Mouse (Mus musculus): ENCODE measurements at regions not wholly inside any gene's neighbourhood (a gene's known extent, or its start where the extent isn't known, plus 50 kb on each side); places are given as distances from the start of the nearest gene placed in this dataset.

DNA sequence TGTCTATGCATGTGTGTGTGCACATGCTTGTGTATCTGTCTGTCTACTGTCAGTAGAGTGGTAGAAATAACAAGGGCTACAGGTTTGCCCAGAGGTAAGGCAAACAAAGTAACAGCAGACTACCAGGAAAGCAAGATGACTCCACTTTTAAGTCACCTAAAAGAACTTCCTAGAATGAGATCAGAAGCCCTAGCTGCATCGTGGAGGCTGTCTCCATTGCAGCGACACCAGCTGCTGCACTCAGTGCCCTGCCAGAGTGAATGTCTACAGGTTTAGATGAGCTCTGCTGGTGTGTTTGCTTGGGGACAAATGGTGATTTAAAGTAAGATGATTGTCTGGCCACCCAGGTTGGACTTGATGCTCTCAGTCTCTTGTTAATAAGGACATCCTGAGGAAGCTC, 50.6 kb upstream of the Dusp10 start:
- TF ChIP-seq POLR2AphosphoS5 (IDR thresholded peaks at IDR 0.05; ENCODE audit: borderline replicate concordance, low read depth, low read length) (no peak), POLR2AphosphoS2 (IDR thresholded peaks at IDR 0.05; ENCODE audit: low read length) (no peak), KAT2A (conservative IDR thresholded peaks at IDR 0.05; ENCODE audit: low read depth, low read length) (no peak), CHD2 (IDR thresholded peaks at IDR 0.05; ENCODE audit: low read length) (no peak), JUND (IDR thresholded peaks at IDR 0.05; ENCODE audit: low read depth, low read length) (no peak), MEF2A (IDR thresholded peaks at IDR 0.05; ENCODE audit: extremely low read depth, insufficient replicate concordance, low read depth, low read length, poor library complexity, severe bottlenecking) (no peak), TCF12 (IDR thresholded peaks at IDR 0.05; ENCODE audit: low read depth, low read length) (no peak), ETS1 (IDR thresholded peaks at IDR 0.05; ENCODE audit: low read depth, low read length) (no peak), BHLHE40 (IDR thresholded peaks at IDR 0.05; ENCODE audit: borderline replicate concordance, low read depth, low read length) (no peak), CHD1 (IDR thresholded peaks at IDR 0.05; ENCODE audit: low read depth, low read length) (no peak), ELF1 (IDR thresholded peaks at IDR 0.05; ENCODE audit: low read depth, low read length) (no peak), GATA1 (IDR thresholded peaks at IDR 0.05; ENCODE audit: low read depth, low read length) (no peak), MYC (IDR thresholded peaks at IDR 0.05; ENCODE audit: low read depth, low read length) (no peak), MYB (IDR thresholded peaks at IDR 0.05; ENCODE audit: low read depth, low read length) (no peak), HCFC1 (IDR thresholded peaks at IDR 0.05; ENCODE audit: low read depth, low read length) (no peak), UBTF (IDR thresholded peaks at IDR 0.05; ENCODE audit: borderline replicate concordance, insufficient read depth, low read depth, low read length) (no peak), GABPA (IDR thresholded peaks at IDR 0.05; ENCODE audit: low read depth, low read length) (no peak), EP300 (IDR thresholded peaks at IDR 0.05; ENCODE audit: low read depth in 1 of 2, low read length in 2 of 2) (no peak), ZC3H11A (IDR thresholded peaks at IDR 0.05; ENCODE audit: low read depth, low read length) (no peak), MAFK (IDR thresholded peaks at IDR 0.05; ENCODE audit: borderline replicate concordance, low read depth, low read length) (no peak)
- Histone ChIP-seq H3K4me3 (ENCODE audit: control insufficient read depth in 1 of 2, insufficient read depth in 1 of 2, low read depth in 2 of 2, low read length in 2 of 2) (no peak overlapping the region), H3K27ac (ENCODE audit: control insufficient read depth, low read depth, low read length) (no peak overlapping the region), H3K9me3 (replicated peaks; ENCODE audit: insufficient read depth, low read length) (no peaks in the 10 kb centered on the region), H3K27me3 (ENCODE audit: control insufficient read depth in 1 of 2, insufficient read depth in 2 of 2, low read length in 2 of 2) (no peaks in the 10 kb centered on the region), H3K36me3 (ENCODE audit: control insufficient read depth in 1 of 2, insufficient read depth in 2 of 2, low read length in 2 of 2) (no peaks in the 10 kb centered on the region), H3K4me1 (ENCODE audit: control insufficient read depth in 1 of 2, insufficient read depth in 2 of 2, low read length in 2 of 2) (no peaks in the 10 kb centered on the region), H3K79me2 (ENCODE audit: control insufficient read depth, insufficient read depth, low read length, poor library complexity) (no peaks in the 10 kb centered on the region), H3K9ac (ENCODE audit: control insufficient read depth, low read depth, low read length, poor library complexity, severe bottlenecking) (no peak overlapping the region)
- DNase-seq (ENCODE audit: low read depth, low spot score), result no peak

DNA sequence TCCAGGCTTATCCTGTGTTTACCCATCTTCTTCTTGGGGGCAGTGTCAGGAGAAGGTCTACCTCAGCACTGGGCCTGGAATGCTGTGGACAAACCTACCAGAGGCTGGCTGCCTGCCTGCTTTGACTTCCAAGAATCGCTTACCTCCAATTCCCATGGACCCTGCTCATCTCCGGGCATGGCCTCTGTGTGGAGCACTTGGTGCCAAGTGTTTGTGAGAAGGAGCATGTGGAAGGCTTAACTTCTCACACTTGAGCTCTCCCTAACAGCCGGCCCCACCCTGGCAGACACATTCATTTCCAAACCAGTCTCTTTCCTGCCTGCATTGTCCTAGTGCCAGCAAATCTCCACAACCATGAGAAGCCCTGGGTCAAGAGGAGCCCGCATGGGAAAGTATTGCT, 49.8 kb upstream of the Dusp10 start:
- H3K27me3 ChIP-seq (ENCODE audit: control insufficient read depth in 1 of 2, insufficient read depth in 2 of 2, low read length in 2 of 2), result no peaks in the 10 kb centered on the region
- DNase-seq (ENCODE audit: low read depth, low spot score), result no peak
- no peak overlapping the region for H3K27ac ChIP-seq (ENCODE audit: control insufficient read depth, low read depth, low read length)
- H3K4me3 ChIP-seq (ENCODE audit: control insufficient read depth in 1 of 2, insufficient read depth in 1 of 2, low read depth in 2 of 2, low read length in 2 of 2), result no peak overlapping the region
- H3K9me3 ChIP-seq (replicated peaks; ENCODE audit: insufficient read depth, low read length), result no peaks in the 10 kb centered on the region
- TF ChIP-seq POLR2AphosphoS5 (IDR thresholded peaks at IDR 0.05; ENCODE audit: borderline replicate concordance, low read depth, low read length) (no peak), RAD21 (IDR thresholded peaks at IDR 0.05; ENCODE audit: low read depth, low read length) (no peak), ELF1 (IDR thresholded peaks at IDR 0.05; ENCODE audit: low read depth, low read length) (no peak)
- H3K79me2 ChIP-seq (ENCODE audit: control insufficient read depth, insufficient read depth, low read length, poor library complexity), result no peaks in the 10 kb centered on the region
- H3K4me1 ChIP-seq (ENCODE audit: control insufficient read depth in 1 of 2, insufficient read depth in 2 of 2, low read length in 2 of 2), result no peaks in the 10 kb centered on the region
- no peaks in the 10 kb centered on the region for H3K36me3 ChIP-seq (ENCODE audit: control insufficient read depth in 1 of 2, insufficient read depth in 2 of 2, low read length in 2 of 2)
- no peak overlapping the region for H3K9ac ChIP-seq (ENCODE audit: control insufficient read depth, low read depth, low read length, poor library complexity, severe bottlenecking)

Measured in MEL (cell line).